Mouse (Mus musculus): ENCODE data around the gene Kcnh5. TPM values are rescaled to one million over a fixed set of nuclear protein-coding genes. Genes with fewer than 3 reads are reported as not detected.

Gene Kcnh5
- not detected in 2 replicates for polyA plus RNA-seq (2014; fragmentation: Nextera tagmentation; extraction: Ambion mirVana)

DNA sequence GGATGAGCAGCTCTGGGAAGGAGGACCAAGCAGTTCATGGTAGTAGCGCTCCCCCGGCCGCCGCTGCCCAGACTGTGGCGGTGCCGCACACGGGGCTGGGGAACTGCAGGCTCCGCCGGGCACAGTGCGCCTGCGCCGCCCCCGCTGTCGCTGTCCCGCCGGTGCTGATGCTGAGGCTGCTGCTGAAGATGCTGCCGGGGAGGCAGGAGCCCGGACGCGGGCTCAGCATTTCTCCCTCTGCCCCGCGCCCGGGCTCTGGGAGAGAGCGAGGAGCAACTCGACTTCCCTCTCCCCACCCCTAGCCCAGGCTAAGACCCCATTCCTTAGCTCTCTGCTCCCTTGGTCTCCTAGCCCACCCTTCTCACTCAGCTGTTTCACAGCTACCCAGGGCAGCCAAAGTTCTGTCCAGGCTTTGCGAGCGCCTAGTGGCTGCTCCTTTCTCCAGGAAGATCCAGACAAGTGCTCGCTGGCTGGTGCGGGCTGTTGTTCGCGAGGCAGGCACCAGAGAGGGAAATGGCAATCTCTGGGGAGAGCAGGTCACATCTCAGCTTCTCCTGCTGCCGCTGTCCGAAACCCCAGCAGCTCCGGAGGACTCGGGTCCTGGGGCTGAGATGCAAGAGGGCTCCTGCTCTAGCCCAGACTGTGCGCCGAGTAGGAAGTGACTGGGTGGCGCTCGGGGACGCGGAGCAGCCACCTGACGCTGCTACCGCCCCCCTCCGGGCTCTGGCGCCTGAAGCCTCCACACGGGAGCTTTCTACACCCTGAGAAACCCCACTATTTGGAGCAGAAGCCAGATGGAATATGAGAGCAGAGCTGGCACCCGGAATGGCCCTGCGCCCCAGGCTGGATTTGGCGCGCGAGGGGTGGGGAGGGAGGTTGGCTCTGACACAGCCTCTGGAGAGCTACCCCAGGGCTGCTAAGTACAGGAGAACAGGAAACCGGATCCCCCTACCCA, at the start of gene Kcnh5:
Gene Kcnh5 (minus strand): TSS at position 642 of the 955 bp plus-strand sequence.
- WGBS = under 1% methylated on average over 51 of the region's 52 CpGs
- H3K27me3 ChIP-seq (replicated peaks; ENCODE audit: control insufficient read depth, insufficient read depth, low read length) = peaks cover 58% of the 10 kb centered on the region
- ATAC-seq (replicated peaks; ENCODE audit: low FRiP score, low TSS enrichment, low read depth) (peak; percentile 58; the same call in 1 of the 2 replicates), DNase-seq (ENCODE audit: low spot score) (peak; percentile 63)
- no peak within 1 kb of the TSS for H3K9ac ChIP-seq (ENCODE audit: low read length)
- H3K4me2 ChIP-seq (ENCODE audit: low read length) = peak within 1 kb of the TSS; percentile 53
- H3K27ac ChIP-seq (ENCODE audit: low read depth) = no peak within 1 kb of the TSS
- no peaks in the 10 kb centered on the region for H3K9me3 ChIP-seq (ENCODE audit: control insufficient read depth, low read length)
- no peaks in the 10 kb centered on the region for H3K36me3 ChIP-seq (ENCODE audit: control insufficient read depth, insufficient read depth, low read length)
- peaks cover 5% of the 10 kb centered on the region for H3K4me1 ChIP-seq (replicated peaks; ENCODE audit: control insufficient read depth, insufficient read depth, low read length)
- peak within 1 kb of the TSS; percentile 31 for H3K4me3 ChIP-seq (ENCODE audit: low read depth, low read length)

DNA sequence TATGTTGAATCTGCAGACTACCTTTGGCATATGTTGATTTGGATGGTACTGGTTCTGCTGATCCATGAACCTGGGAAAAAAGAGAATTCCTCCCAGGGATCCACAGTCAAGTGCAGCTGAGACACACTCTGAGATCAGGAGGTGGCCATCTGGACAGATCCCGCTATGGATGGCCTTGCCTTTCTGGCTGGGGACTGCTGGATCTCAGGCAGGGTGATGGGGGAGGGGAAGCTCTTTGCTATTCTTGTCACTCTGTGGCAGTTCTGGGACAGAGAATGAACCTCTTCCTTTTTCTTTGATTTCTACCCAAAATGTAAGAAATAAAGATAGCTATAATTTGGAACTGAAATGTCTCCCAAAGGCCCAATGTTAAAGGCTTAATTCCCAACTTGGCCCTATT, 46.8 kb upstream of the Kcnh5 start:
- DNase-seq (ENCODE audit: low spot score) (no peak), ATAC-seq (replicated peaks; ENCODE audit: low FRiP score, low TSS enrichment, low read depth) (no peak)
- H3K4me1 ChIP-seq (replicated peaks; ENCODE audit: control insufficient read depth, insufficient read depth, low read length) = no peaks in the 10 kb centered on the region
- WGBS = 78% methylated on average over 1 of the region's 1 CpGs
- no peaks in the 10 kb centered on the region for H3K9me3 ChIP-seq (ENCODE audit: control insufficient read depth, low read length)
- H3K4me2 ChIP-seq (ENCODE audit: low read length) = no peak overlapping the region
- H3K27ac ChIP-seq (ENCODE audit: low read depth) = no peak overlapping the region
- H3K36me3 ChIP-seq (ENCODE audit: control insufficient read depth, insufficient read depth, low read length) = no peaks in the 10 kb centered on the region
- H3K9ac ChIP-seq (ENCODE audit: low read length) = no peak overlapping the region
- H3K27me3 ChIP-seq (replicated peaks; ENCODE audit: control insufficient read depth, insufficient read depth, low read length) = no peaks in the 10 kb centered on the region
- H3K4me3 ChIP-seq (ENCODE audit: low read depth, low read length) = no peak overlapping the region

DNA sequence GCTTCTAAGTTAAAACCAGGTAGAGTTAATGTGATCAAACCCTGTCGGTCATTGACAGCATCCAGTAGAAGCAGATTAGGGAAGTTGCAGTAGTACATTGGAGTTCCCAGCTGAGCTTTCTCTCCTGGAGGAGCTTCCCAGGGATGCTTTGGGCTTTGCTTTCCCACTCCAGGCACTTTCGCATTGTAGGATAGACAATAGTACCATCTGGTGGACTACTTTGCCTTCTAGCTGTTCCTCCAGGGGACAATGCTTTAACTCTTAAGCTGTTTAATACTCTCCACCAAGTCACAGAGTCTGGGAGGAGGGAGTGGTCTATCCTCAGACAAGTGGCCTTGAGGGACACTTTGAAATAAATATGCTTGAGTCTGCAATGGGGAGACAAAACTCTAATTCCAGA, 12.3 kb upstream of the Kcnh5 start:
- no peak overlapping the region for H3K4me3 ChIP-seq (ENCODE audit: low read depth, low read length)
- WGBS = 79% methylated on average over 2 of the region's 2 CpGs
- ATAC-seq (replicated peaks; ENCODE audit: low FRiP score, low TSS enrichment, low read depth) = no peak
- H3K9ac ChIP-seq (ENCODE audit: low read length) = no peak overlapping the region
- H3K27me3 ChIP-seq (replicated peaks; ENCODE audit: control insufficient read depth, insufficient read depth, low read length) = no peaks in the 10 kb centered on the region
- H3K4me1 ChIP-seq (replicated peaks; ENCODE audit: control insufficient read depth, insufficient read depth, low read length) = no peaks in the 10 kb centered on the region
- H3K4me2 ChIP-seq (ENCODE audit: low read length) = no peak overlapping the region
- no peak for DNase-seq (ENCODE audit: low spot score)
- H3K27ac ChIP-seq (ENCODE audit: low read depth) = no peak overlapping the region
- H3K36me3 ChIP-seq (ENCODE audit: control insufficient read depth, insufficient read depth, low read length) = no peaks in the 10 kb centered on the region
- no peaks in the 10 kb centered on the region for H3K9me3 ChIP-seq (ENCODE audit: control insufficient read depth, low read length)

DNA sequence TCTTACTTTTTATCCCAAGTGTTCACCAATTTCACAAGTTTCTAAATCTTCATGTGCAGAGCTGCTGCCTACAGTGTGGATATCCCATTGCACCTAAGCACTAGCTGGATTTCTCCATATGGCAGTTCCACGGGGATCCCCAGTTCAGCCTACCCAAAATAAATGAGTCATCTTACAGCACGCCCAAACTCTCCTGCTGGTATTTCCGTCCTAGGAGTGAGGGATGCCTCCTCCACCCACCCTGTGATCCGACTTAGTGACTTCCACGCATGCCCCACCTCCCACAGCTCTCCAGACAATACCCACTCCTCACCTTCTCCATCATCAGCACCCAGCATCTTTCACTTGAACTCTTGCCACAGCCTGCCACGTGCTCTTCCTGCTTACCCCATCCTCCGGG, 5.5 kb upstream of the Kcnh5 start:
- H3K4me2 ChIP-seq (ENCODE audit: low read length) = no peak overlapping the region
- H3K4me3 ChIP-seq (ENCODE audit: low read depth, low read length) = no peak overlapping the region
- DNase-seq (ENCODE audit: low spot score) = no peak
- WGBS = 77% methylated on average over 7 of the region's 7 CpGs
- peaks cover 28% of the 10 kb centered on the region for H3K27me3 ChIP-seq (replicated peaks; ENCODE audit: control insufficient read depth, insufficient read depth, low read length)
- H3K27ac ChIP-seq (ENCODE audit: low read depth) = no peak overlapping the region
- no peaks in the 10 kb centered on the region for H3K4me1 ChIP-seq (replicated peaks; ENCODE audit: control insufficient read depth, insufficient read depth, low read length)
- H3K9ac ChIP-seq (ENCODE audit: low read length) = no peak overlapping the region
- H3K36me3 ChIP-seq (ENCODE audit: control insufficient read depth, insufficient read depth, low read length) = no peaks in the 10 kb centered on the region
- no peak for ATAC-seq (replicated peaks; ENCODE audit: low FRiP score, low TSS enrichment, low read depth)
- H3K9me3 ChIP-seq (ENCODE audit: control insufficient read depth, low read length) = no peaks in the 10 kb centered on the region

DNA sequence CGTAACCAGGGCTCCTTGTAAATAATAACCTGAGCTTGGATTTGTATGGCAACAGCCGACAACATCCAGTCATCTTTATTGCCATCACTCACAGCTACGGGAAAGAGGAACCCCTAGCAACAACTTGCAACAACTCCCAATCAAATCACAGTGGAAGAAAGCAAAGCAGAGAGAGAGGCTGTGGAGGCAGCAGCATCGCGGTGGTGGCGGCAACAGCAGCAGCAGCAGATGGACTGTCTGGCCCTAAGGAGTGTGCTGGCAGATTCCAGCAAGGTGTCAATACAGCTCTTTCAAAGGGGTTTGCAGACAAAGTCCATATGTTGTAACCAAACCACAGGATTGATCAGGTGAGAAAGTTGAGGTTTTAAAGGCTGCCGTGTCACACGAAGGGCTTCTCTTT, 2.4 kb upstream of the Kcnh5 start:
- DNase-seq (ENCODE audit: low spot score) = no peak
- H3K4me2 ChIP-seq (ENCODE audit: low read length) = no peak overlapping the region
- WGBS = 23% methylated on average over 8 of the region's 8 CpGs
- no peak overlapping the region for H3K9ac ChIP-seq (ENCODE audit: low read length)
- H3K27me3 ChIP-seq (replicated peaks; ENCODE audit: control insufficient read depth, insufficient read depth, low read length) = peaks cover 52% of the 10 kb centered on the region
- H3K4me3 ChIP-seq (ENCODE audit: low read depth, low read length) = no peak overlapping the region
- H3K9me3 ChIP-seq (ENCODE audit: control insufficient read depth, low read length) = no peaks in the 10 kb centered on the region
- H3K36me3 ChIP-seq (ENCODE audit: control insufficient read depth, insufficient read depth, low read length) = no peaks in the 10 kb centered on the region
- H3K27ac ChIP-seq (ENCODE audit: low read depth) = no peak overlapping the region
- H3K4me1 ChIP-seq (replicated peaks; ENCODE audit: control insufficient read depth, insufficient read depth, low read length) = peaks cover 5% of the 10 kb centered on the region
- no peak for ATAC-seq (replicated peaks; ENCODE audit: low FRiP score, low TSS enrichment, low read depth)

DNA sequence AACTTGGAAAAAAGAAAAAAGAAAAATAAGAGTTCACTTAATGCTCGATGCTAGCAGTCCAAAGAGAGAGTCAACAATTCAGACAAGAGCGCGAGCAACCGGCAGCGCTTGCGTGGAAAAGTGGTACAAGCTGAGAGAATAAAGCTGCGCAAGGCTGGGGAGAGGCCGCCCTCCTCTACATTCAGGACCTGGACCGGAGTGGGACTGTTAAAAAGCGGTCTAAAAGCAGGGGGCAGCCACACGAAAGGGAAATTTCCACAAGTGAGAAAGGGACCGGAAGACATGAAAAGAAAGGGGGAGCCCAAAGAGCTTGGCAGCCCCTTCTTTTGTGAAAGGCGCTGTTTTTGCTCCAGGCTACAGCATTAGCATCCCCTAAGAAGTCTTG, 506 bp upstream of the Kcnh5 start:
- Histone ChIP-seq H3K36me3 (ENCODE audit: control insufficient read depth, insufficient read depth, low read length) (no peaks in the 10 kb centered on the region), H3K27ac (ENCODE audit: low read depth) (no peak overlapping the region), H3K4me2 (ENCODE audit: low read length) (peak overlapping the region; percentile 53), H3K4me1 (replicated peaks; ENCODE audit: control insufficient read depth, insufficient read depth, low read length) (peaks cover 5% of the 10 kb centered on the region), H3K9me3 (ENCODE audit: control insufficient read depth, low read length) (no peaks in the 10 kb centered on the region), H3K4me3 (ENCODE audit: low read depth, low read length) (peak overlapping the region; percentile 31; the same call in 1 of the 2 replicates), H3K27me3 (replicated peaks; ENCODE audit: control insufficient read depth, insufficient read depth, low read length) (peaks cover 58% of the 10 kb centered on the region), H3K9ac (ENCODE audit: low read length) (no peak overlapping the region)
- ATAC-seq (replicated peaks; ENCODE audit: low FRiP score, low TSS enrichment, low read depth) = no peak
- no peak for DNase-seq (ENCODE audit: low spot score)
- WGBS = 3% methylated on average over 13 of the region's 13 CpGs

DNA sequence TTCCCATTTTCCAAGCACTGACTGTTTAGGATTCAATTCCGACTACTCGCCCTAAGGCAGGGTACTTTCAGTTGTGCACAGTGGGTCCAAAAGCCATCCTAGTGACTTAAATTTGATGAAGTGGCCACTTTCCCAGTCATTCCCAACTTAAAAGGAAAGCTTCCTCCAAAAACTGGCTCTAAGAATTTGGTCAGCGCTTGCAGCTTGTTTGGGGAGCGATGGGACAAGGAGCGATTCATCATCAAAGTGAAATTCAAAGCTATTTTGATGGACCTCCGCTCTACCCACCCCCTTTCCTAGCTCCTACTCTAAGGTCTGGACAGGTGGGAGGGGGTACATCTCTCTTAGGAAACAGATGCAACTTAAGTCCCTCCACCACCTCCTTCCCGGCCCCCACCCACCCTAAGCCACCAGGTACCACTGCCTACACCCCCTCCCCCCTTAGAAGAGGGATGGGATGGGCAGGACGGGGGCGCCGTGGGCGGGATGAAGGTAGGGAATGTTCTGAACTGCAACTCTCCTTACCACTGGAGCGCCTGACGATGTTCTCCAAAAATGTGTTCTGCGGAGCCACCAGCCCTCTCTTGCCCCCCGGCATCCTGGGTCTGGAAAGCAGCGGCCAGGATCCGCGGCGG, 1.1 kb downstream of the Kcnh5 start:
- no peak overlapping the region for H3K27ac ChIP-seq (ENCODE audit: low read depth)
- H3K27me3 ChIP-seq (replicated peaks; ENCODE audit: control insufficient read depth, insufficient read depth, low read length) = peaks cover 58% of the 10 kb centered on the region
- H3K36me3 ChIP-seq (ENCODE audit: control insufficient read depth, insufficient read depth, low read length) = no peaks in the 10 kb centered on the region
- H3K4me3 ChIP-seq (ENCODE audit: low read depth, low read length) = peak overlapping the region; percentile 31
- 4% methylated on average over 18 of the region's 19 CpGs for WGBS
- peak overlapping the region; percentile 53 for H3K4me2 ChIP-seq (ENCODE audit: low read length)
- H3K9me3 ChIP-seq (ENCODE audit: control insufficient read depth, low read length) = no peaks in the 10 kb centered on the region
- H3K9ac ChIP-seq (ENCODE audit: low read length) = no peak overlapping the region
- ATAC-seq (replicated peaks; ENCODE audit: low FRiP score, low TSS enrichment, low read depth) (no peak), DNase-seq (ENCODE audit: low spot score) (no peak)
- peaks cover 5% of the 10 kb centered on the region for H3K4me1 ChIP-seq (replicated peaks; ENCODE audit: control insufficient read depth, insufficient read depth, low read length)

DNA sequence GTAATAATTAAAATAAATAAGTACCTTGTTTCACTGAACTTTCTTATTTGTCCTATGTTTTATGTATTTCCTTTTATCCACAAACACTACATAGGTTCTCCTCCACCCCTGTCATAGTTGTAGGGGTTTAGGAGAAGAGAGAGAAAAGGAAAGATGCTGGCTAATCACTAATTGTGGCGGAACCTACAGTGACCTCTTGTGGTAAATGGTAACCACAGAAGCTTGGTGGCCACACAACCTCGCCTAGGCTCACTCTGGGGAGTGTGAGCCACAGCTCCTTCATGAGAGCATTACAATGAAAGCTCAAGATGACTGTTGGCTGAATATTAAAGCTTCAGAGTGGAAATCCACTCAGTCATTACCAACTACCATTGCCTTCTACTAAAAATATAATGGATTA, 6.2 kb downstream of the Kcnh5 start:
- Histone ChIP-seq H3K9ac (ENCODE audit: low read length) (no peak overlapping the region), H3K27me3 (replicated peaks; ENCODE audit: control insufficient read depth, insufficient read depth, low read length) (peaks cover 13% of the 10 kb centered on the region), H3K36me3 (ENCODE audit: control insufficient read depth, insufficient read depth, low read length) (no peaks in the 10 kb centered on the region), H3K4me2 (ENCODE audit: low read length) (no peak overlapping the region), H3K4me3 (ENCODE audit: low read depth, low read length) (no peak overlapping the region), H3K9me3 (ENCODE audit: control insufficient read depth, low read length) (no peaks in the 10 kb centered on the region), H3K27ac (ENCODE audit: low read depth) (no peak overlapping the region), H3K4me1 (replicated peaks; ENCODE audit: control insufficient read depth, insufficient read depth, low read length) (no peaks in the 10 kb centered on the region)
- no peak for ATAC-seq (replicated peaks; ENCODE audit: low FRiP score, low TSS enrichment, low read depth)
- WGBS = 33% methylated on average over 2 of the region's 2 CpGs
- no peak for DNase-seq (ENCODE audit: low spot score)
